Mouse (Mus musculus) intestine, embryonic 15.5 days (tissue): ENCODE data around the gene Catspere2. TPM values are rescaled to one million over a fixed set of nuclear protein-coding genes. Genes with fewer than 3 reads are reported as not detected.
"Not testable (repeated sequence)": the region's sequence is repeated elsewhere in the genome, so short reads cannot be mapped to it uniquely, and the experiment has no call there.

Experiments
- ATAC-seq: fragments of 200-750 bp; cut with Nextera tagmentation; 2 replicates; pipeline ENCODE4 v1.8.0; 2017; ENCODE audit warnings: moderate TSS enrichment, moderate library complexity
- H3K27ac ChIP-seq: fragments of 300-500 bp; sonication (generic); 2 replicates; pipeline ENCODE4 v1.5.1; 2015; ENCODE audit warnings: mild to moderate bottlenecking, inconsistent platforms
- H3K27me3 ChIP-seq: fragments of 300-500 bp; sonication (generic); replicated peaks from 2 replicates; pipeline ENCODE4 v1.6.1; 2015; ENCODE audit warnings: inconsistent platforms
- H3K36me3 ChIP-seq: fragments of 300-500 bp; sonication (generic); 2 replicates; pipeline ENCODE4 v1.6.1; 2015; ENCODE audit warnings: inconsistent platforms
- H3K4me1 ChIP-seq: fragments of 300-500 bp; sonication (generic); replicated peaks from 2 replicates; pipeline ENCODE4 v1.6.1; 2015; ENCODE audit warnings: inconsistent platforms
- H3K4me2 ChIP-seq: fragments of 300-500 bp; sonication (generic); replicated peaks from 2 replicates; pipeline ENCODE4 v1.6.1; 2015; ENCODE audit warnings: mild to moderate bottlenecking, inconsistent platforms
- H3K4me3 ChIP-seq: fragments of 300-500 bp; sonication (generic); replicated peaks from 2 replicates; pipeline ENCODE4 v1.5.1; 2015; ENCODE audit warnings: inconsistent platforms
- H3K9ac ChIP-seq: fragments of 300-500 bp; sonication (generic); 2 replicates; pipeline ENCODE4 v1.6.1; 2015; ENCODE audit warnings: inconsistent platforms
- H3K9me3 ChIP-seq: fragments of 300-500 bp; sonication (generic); 2 replicates; pipeline ENCODE4 v1.6.1; 2016; ENCODE audit warnings: inconsistent platforms
- WGBS: fragments of 180-500 bp; shearing (Covaris S2); methylation state at CpG from one replicate; pipeline ENCODE4 v1.1.7; 2015; 5-methylcytosine and 5-hydroxymethylcytosine counted together
- polyA plus RNA-seq: library from polyadenylated mRNA; unstranded; fragments of >200 nt; fragmentation: Nextera tagmentation; extraction: Ambion mirVana; gene quantifications from 2 replicates; pipeline ENCODE4 v1.2.1, GENCODE M21; 2015

The Catspere2 gene
- polyA plus RNA-seq, 1 experiment from 2014 or later = 0.09 TPM

GRCm38 (mm10) chr1:178182251-178182650 is 199.0 kb downstream of the Catspere2 start:
- H3K4me3 ChIP-seq = no peak overlapping the region
- no peak for ATAC-seq
- H3K27ac ChIP-seq = no peak overlapping the region
- no peaks in the 10 kb centered on the region for H3K9me3 ChIP-seq
- H3K36me3 ChIP-seq = no peaks in the 10 kb centered on the region
- H3K4me1 ChIP-seq = no peaks in the 10 kb centered on the region
- WGBS = 95% methylated on average over 2 of the region's 2 CpGs
- H3K9ac ChIP-seq = no peak overlapping the region
- H3K27me3 ChIP-seq = no peaks in the 10 kb centered on the region
- no peak overlapping the region for H3K4me2 ChIP-seq

- no peak for ATAC-seq
- Histone ChIP-seq H3K4me1 (no peaks in the 10 kb centered on the region), H3K9me3 (no peaks in the 10 kb centered on the region), H3K9ac (no peak overlapping the region), H3K36me3 (no peaks in the 10 kb centered on the region), H3K27ac (no peak overlapping the region), H3K4me2 (no peak overlapping the region), H3K27me3 (no peaks in the 10 kb centered on the region), H3K4me3 (no peak overlapping the region)
Observed at GRCm38 (mm10) chr1:178185591-178185990, 202.4 kb downstream of the Catspere2 start.

GRCm38 (mm10) chr1:178187216-178187791 is 204.1 kb downstream of the Catspere2 start, which contains the start of gene Desi2:
TSS of gene Desi2 (plus strand) at chr1:178187417.
- peak within 1 kb of the TSS; percentile 72; the same call in 1 of the 2 replicates for H3K27ac ChIP-seq
- ATAC-seq = peak; percentile 99
- peak within 1 kb of the TSS; percentile 75 for H3K4me3 ChIP-seq
- not testable (repeated sequence) for H3K9me3 ChIP-seq, H3K4me1 ChIP-seq, H3K27me3 ChIP-seq, H3K36me3 ChIP-seq
- H3K9ac ChIP-seq = peak within 1 kb of the TSS; percentile 54
- WGBS = 0% methylated on average over 37 of the region's 37 CpGs
- H3K4me2 ChIP-seq = peak within 1 kb of the TSS; percentile 58

GRCm38 (mm10) chr1:178187810-178188209 is 204.6 kb downstream of the Catspere2 start:
- H3K9me3 ChIP-seq, H3K4me1 ChIP-seq, H3K27me3 ChIP-seq, H3K36me3 ChIP-seq: not testable (repeated sequence)
- under 1% methylated on average over 25 of the region's 38 CpGs for WGBS
- Histone ChIP-seq H3K4me3 (peak overlapping the region; percentile 75), H3K9ac (peak overlapping the region; percentile 54), H3K4me2 (peak overlapping the region; percentile 52), H3K27ac (peak overlapping the region; percentile 72; the same call in 1 of the 2 replicates)
- peak; percentile 72 for ATAC-seq

- Histone ChIP-seq H3K36me3 (no peaks in the 10 kb centered on the region), H3K27ac (no peak overlapping the region), H3K4me1 (no peaks in the 10 kb centered on the region), H3K9me3 (no peaks in the 10 kb centered on the region), H3K27me3 (no peaks in the 10 kb centered on the region), H3K4me2 (peak overlapping the region; percentile 58), H3K9ac (no peak overlapping the region), H3K4me3 (peak overlapping the region; percentile 32)
- no peak for ATAC-seq
- WGBS = 5% methylated on average over 13 of the region's 13 CpGs
Observed at GRCm38 (mm10) chr1:178188386-178188785, 205.2 kb downstream of the Catspere2 start.

GRCm38 (mm10) chr1:178205701-178206325 is 222.6 kb downstream of the Catspere2 start:
- Histone ChIP-seq H3K27me3 (no peaks in the 10 kb centered on the region), H3K4me1 (no peaks in the 10 kb centered on the region), H3K36me3 (no peaks in the 10 kb centered on the region), H3K9me3 (no peaks in the 10 kb centered on the region), H3K4me3 (no peak overlapping the region), H3K27ac (no peak overlapping the region), H3K9ac (no peak overlapping the region), H3K4me2 (no peak overlapping the region)
- no peak for ATAC-seq
- WGBS = 77% methylated on average over 10 of the region's 10 CpGs

- H3K4me1 ChIP-seq, H3K9me3 ChIP-seq, ATAC-seq, H3K4me2 ChIP-seq, H3K4me3 ChIP-seq, H3K27ac ChIP-seq, H3K36me3 ChIP-seq, H3K27me3 ChIP-seq, H3K9ac ChIP-seq: not testable (repeated sequence)
- WGBS = 88% methylated on average over 4 of the region's 4 CpGs
Observed at GRCm38 (mm10) chr1:178207856-178208255, 224.6 kb downstream of the Catspere2 start.

GRCm38 (mm10) chr1:178209966-178210365 is 226.7 kb downstream of the Catspere2 start:
- no peak overlapping the region for H3K4me2 ChIP-seq
- H3K9me3 ChIP-seq = no peaks in the 10 kb centered on the region
- no peak overlapping the region for H3K27ac ChIP-seq
- ATAC-seq = no peak
- H3K36me3 ChIP-seq = no peaks in the 10 kb centered on the region
- H3K4me3 ChIP-seq = no peak overlapping the region
- no peak overlapping the region for H3K9ac ChIP-seq
- H3K4me1 ChIP-seq = no peaks in the 10 kb centered on the region
- H3K27me3 ChIP-seq = no peaks in the 10 kb centered on the region

GRCm38 (mm10) chr1:178217157-178217556 is 233.9 kb downstream of the Catspere2 start:
- ATAC-seq = 0 out of 2 replicates have a peak, but pooled peaks have one; percentile 31
- Histone ChIP-seq H3K9me3 (no peaks in the 10 kb centered on the region), H3K9ac (no peak overlapping the region)

GRCm38 (mm10) chr1:178218305-178218704 is 235.1 kb downstream of the Catspere2 start:
- H3K4me2 ChIP-seq = no peak overlapping the region
- H3K27me3 ChIP-seq = no peaks in the 10 kb centered on the region
- H3K4me3 ChIP-seq = no peak overlapping the region
- H3K9me3 ChIP-seq = no peaks in the 10 kb centered on the region
- no peak for ATAC-seq
- no peak overlapping the region for H3K27ac ChIP-seq
- no peaks in the 10 kb centered on the region for H3K4me1 ChIP-seq
- no peaks in the 10 kb centered on the region for H3K36me3 ChIP-seq
- H3K9ac ChIP-seq = no peak overlapping the region

More at GRCm38 (mm10) chr1:178217157-178217556, 233.9 kb downstream of the Catspere2 start:
- no peak overlapping the region for H3K4me2 ChIP-seq
- no peak overlapping the region for H3K4me3 ChIP-seq
- H3K36me3 ChIP-seq = no peaks in the 10 kb centered on the region
- H3K27me3 ChIP-seq = no peaks in the 10 kb centered on the region
- no peak overlapping the region for H3K27ac ChIP-seq
- H3K4me1 ChIP-seq = no peaks in the 10 kb centered on the region

- no peak for ATAC-seq
- Histone ChIP-seq H3K27me3 (no peaks in the 10 kb centered on the region), H3K27ac (no peak overlapping the region), H3K4me3 (no peak overlapping the region), H3K4me1 (no peaks in the 10 kb centered on the region), H3K4me2 (no peak overlapping the region), H3K9me3 (no peaks in the 10 kb centered on the region), H3K9ac (no peak overlapping the region), H3K36me3 (no peaks in the 10 kb centered on the region)
- 67% methylated on average over 5 of the region's 5 CpGs for WGBS
Observed at GRCm38 (mm10) chr1:178219166-178220077, 236.2 kb downstream of the Catspere2 start.
